Mouse (Mus musculus): ENCODE results near the gene Pnp. TPM values are rescaled to one million over a fixed set of nuclear protein-coding genes. Genes with fewer than 3 reads are reported as not detected.

The Pnp gene
- 45.5 TPM for polyA plus RNA-seq (2017; shearing (Covaris generic))

GRCm38 (mm10) chr14:50930754-50931492 is at the start of gene Pnp, which contains the start of gene Pip4p1:
TSS of gene Pnp (plus strand) at chr14:50931082.
TSS of gene Pip4p1 (minus strand) at chr14:50930856.

GRCm38 (mm10) chr14:50897374-50897765 is 33.5 kb upstream of the Pnp start, which contains the start of gene Klhl33:
TSS of gene Klhl33 (minus strand) at chr14:50897507.

GRCm38 (mm10) chr14:50924281-50925064 is 6.4 kb upstream of the Pnp start, which contains the start of the genes Osgep and Apex1:
TSS of gene Osgep (minus strand) at chr14:50924893.
TSS of gene Apex1 (plus strand) at chr14:50924968.

GRCm38 (mm10) chr14:50943932-50944667 is 13.2 kb downstream of the Pnp start, which contains the start of gene Gm49342:
TSS of gene Gm49342 (plus strand) at chr14:50944517.

GRCm38 (mm10) chr14:50955942-50956508 is 25.1 kb downstream of the Pnp start, which contains the start of gene Pnp2:
TSS of gene Pnp2 (plus strand) at chr14:50955992.

GRCm38 (mm10) chr14:51007152-51007801 is 76.4 kb downstream of the Pnp start, which contains the start of gene Rnase10:
TSS of gene Rnase10 (plus strand) at chr14:51007751.

Other genes with a start within 250 kb of the Pnp start
- not detected for gene Olfr747, start 237.9 kb upstream of the Pnp start, polyA plus RNA-seq (2017; shearing (Covaris generic))
- 0.08 TPM for gene Olfr748, start 223.7 kb upstream of the Pnp start, polyA plus RNA-seq (2017; shearing (Covaris generic))
- 0.18 TPM for gene Olfr749, start 186.0 kb upstream of the Pnp start, polyA plus RNA-seq (2017; shearing (Covaris generic))
- gene Ttc5, start 145.6 kb upstream of the Pnp start, polyA plus RNA-seq (2017; shearing (Covaris generic)): 119 TPM
- not detected for gene Ccnb1ip1, start 123.3 kb upstream of the Pnp start, polyA plus RNA-seq (2017; shearing (Covaris generic))
- 78.8 TPM for gene Parp2, start 123.2 kb upstream of the Pnp start, polyA plus RNA-seq (2017; shearing (Covaris generic))
- gene Tep1, start 60.5 kb upstream of the Pnp start, polyA plus RNA-seq (2017; shearing (Covaris generic)): 20.9 TPM
- 0.12 TPM for gene Klhl33, start 33.6 kb upstream of the Pnp start, polyA plus RNA-seq (2017; shearing (Covaris generic))
- 106 TPM for gene Osgep, start 6.2 kb upstream of the Pnp start, polyA plus RNA-seq (2017; shearing (Covaris generic))
- gene Apex1, start 6.1 kb upstream of the Pnp start, polyA plus RNA-seq (2017; shearing (Covaris generic)): 67.8 TPM
- 76.7 TPM for gene Pip4p1, start 226 bp upstream of the Pnp start, polyA plus RNA-seq (2017; shearing (Covaris generic))
- not detected for gene Gm49342, start 13.4 kb downstream of the Pnp start, polyA plus RNA-seq (2017; shearing (Covaris generic))
- 0.36 TPM for gene Pnp2, start 24.9 kb downstream of the Pnp start, polyA plus RNA-seq (2017; shearing (Covaris generic))
- gene Rnase10, start 76.7 kb downstream of the Pnp start, polyA plus RNA-seq (2017; shearing (Covaris generic)): not detected
- not detected for gene Rnase9, start 110.8 kb downstream of the Pnp start, polyA plus RNA-seq (2017; shearing (Covaris generic))
- not detected for gene Rnase11, start 119.1 kb downstream of the Pnp start, polyA plus RNA-seq (2017; shearing (Covaris generic))
- not detected for gene Rnase12, start 126.6 kb downstream of the Pnp start, polyA plus RNA-seq (2017; shearing (Covaris generic))
- 0.20 TPM for gene Olfr750, start 143.4 kb downstream of the Pnp start, polyA plus RNA-seq (2017; shearing (Covaris generic))
- gene Rnase4, start 160.0 kb downstream of the Pnp start, polyA plus RNA-seq (2017; shearing (Covaris generic)): 12.8 TPM
- gene Ang, start 160.1 kb downstream of the Pnp start, polyA plus RNA-seq (2017; shearing (Covaris generic)): 3.1 TPM
- not detected for gene Eddm3b, start 183.3 kb downstream of the Pnp start, polyA plus RNA-seq (2017; shearing (Covaris generic))
- gene Rnase6, start 192.8 kb downstream of the Pnp start, polyA plus RNA-seq (2017; shearing (Covaris generic)): 1.1 TPM
- not detected for gene Rnase1, start 215.7 kb downstream of the Pnp start, polyA plus RNA-seq (2017; shearing (Covaris generic))
- gene Rnase2b, start 231.2 kb downstream of the Pnp start, polyA plus RNA-seq (2017; shearing (Covaris generic)): not detected

All from CD4-positive, CD25-positive, alpha-beta regulatory T cell (primary cell).